Mouse (Mus musculus): ENCODE measurements around the gene Cd300ld2. TPM values are rescaled to one million over a fixed set of nuclear protein-coding genes. Genes with fewer than 3 reads are reported as not detected.
"Not testable (repeated sequence)": the region's sequence is repeated elsewhere in the genome, so short reads cannot be mapped to it uniquely, and the experiment has no call there.

Gene Cd300ld2
- not detected in 2 replicates for polyA plus RNA-seq (2016; fragmentation: Nextera tagmentation; extraction: Ambion mirVana)

DNA sequence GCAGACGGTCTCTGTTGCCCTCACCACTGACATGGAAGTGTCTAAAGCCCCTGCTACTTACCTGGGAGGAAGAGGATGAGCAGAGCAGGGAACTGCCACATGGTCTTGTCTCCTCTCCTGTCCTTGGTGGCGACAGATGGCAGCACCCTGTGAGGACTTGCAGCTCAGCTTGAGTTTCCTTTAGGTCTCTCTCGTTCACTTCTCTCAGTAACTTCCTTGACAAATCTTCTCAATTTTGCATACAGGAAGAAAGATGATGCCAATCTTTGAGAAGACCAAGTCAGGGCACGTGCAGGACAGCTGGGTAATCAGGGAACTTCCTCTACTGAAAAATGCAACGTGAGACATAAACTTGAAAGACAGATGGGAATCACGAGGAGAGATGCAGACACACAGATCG, at the start of gene Cd300ld2:
TSS of gene Cd300ld2 (minus strand) at position 101 of the 400 bp plus-strand sequence.
- not testable (repeated sequence) for H3K36me3 ChIP-seq; H3K27ac ChIP-seq; DNase-seq (ENCODE audit: low spot score); H3K9me3 ChIP-seq; H3K4me3 ChIP-seq; H3K27me3 ChIP-seq (ENCODE audit: insufficient read depth, poor library complexity, severe bottlenecking); H3K4me1 ChIP-seq
- WGBS: no CpG with 5 or more reads among the region's 7 CpGs

DNA sequence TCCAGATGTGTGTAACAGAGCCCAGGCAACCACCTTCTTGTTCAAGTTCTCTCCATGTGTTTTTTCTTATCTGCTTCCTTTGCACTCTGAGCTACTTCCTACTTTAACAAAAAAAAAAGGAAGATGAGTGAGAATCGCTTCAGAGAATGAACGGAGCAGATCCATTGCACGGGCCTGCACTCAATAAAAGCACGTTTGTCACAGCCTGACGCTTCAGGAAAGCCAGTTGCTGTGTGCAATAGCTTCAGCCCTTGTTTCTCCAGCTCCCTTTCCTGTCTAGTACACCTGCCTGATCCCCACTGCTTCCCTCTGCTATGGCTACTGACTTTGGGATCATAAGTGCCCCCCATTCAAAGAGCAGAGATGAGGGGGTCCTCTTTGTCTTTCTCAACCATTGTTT, 46.1 kb upstream of the Cd300ld2 start, which contains the start of gene Cd300e:
TSS of gene Cd300e (minus strand) at position 101 of the 400 bp plus-strand sequence.
- Histone ChIP-seq H3K27me3 (ENCODE audit: insufficient read depth, poor library complexity, severe bottlenecking) (no peaks in the 10 kb centered on the region), H3K36me3 (no peaks in the 10 kb centered on the region), H3K27ac (no peak within 1 kb of the TSS), H3K4me1 (no peaks in the 10 kb centered on the region; the same call in 1 of the 2 replicates), H3K4me3 (no peak within 1 kb of the TSS), H3K9me3 (no peaks in the 10 kb centered on the region)
- WGBS: 51% methylated on average over 5 of the region's 5 CpGs
- DNase-seq (ENCODE audit: low spot score): no peak

DNA sequence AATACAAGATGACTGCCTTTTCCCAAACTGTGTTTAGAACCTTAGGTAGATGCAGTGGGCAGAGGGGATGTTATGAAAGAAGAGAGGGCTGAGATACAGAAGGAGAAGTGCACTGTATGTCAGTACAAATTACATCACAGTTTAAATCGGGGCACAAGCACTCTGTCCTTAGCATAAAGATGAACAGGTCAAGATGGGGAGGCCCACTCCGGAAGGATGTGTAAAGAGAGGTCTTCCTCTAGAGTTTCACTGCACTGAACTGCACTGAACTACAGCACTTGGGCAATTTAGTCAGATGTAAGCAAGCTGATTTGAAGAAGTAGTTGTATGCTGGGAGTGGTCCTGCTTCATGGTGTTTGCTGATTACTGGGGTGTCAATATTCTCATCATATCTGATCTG, 43.8 kb upstream of the Cd300ld2 start:
- H3K4me3 ChIP-seq: no peak overlapping the region
- WGBS: 80% methylated on average over 2 of the region's 2 CpGs
- no peak for DNase-seq (ENCODE audit: low spot score)
- H3K4me1 ChIP-seq: no peaks in the 10 kb centered on the region; the same call in 1 of the 2 replicates
- no peaks in the 10 kb centered on the region for H3K27me3 ChIP-seq (ENCODE audit: insufficient read depth, poor library complexity, severe bottlenecking)
- H3K9me3 ChIP-seq: no peaks in the 10 kb centered on the region
- no peaks in the 10 kb centered on the region for H3K36me3 ChIP-seq
- no peak overlapping the region for H3K27ac ChIP-seq

DNA sequence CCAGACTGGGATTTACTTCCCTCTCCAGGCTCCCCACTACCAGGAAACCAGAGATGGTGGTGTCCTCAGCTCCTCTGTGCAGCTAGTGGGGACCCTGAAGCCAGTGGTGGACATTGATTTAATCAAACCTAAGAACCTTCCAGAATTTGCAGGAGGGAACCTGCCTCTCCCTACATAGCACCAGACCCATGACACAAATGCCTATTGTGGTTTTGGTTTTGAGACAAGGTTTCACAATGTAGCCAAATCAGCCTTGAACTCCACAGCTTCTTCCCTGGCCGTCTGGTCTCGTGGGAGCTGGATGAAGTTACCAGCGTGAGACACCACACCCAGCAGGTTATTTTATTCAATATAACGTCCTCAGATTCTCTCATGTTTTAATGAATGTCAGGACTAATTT, 42.7 kb upstream of the Cd300ld2 start:
- no peaks in the 10 kb centered on the region for H3K27me3 ChIP-seq (ENCODE audit: insufficient read depth, poor library complexity, severe bottlenecking)

DNA sequence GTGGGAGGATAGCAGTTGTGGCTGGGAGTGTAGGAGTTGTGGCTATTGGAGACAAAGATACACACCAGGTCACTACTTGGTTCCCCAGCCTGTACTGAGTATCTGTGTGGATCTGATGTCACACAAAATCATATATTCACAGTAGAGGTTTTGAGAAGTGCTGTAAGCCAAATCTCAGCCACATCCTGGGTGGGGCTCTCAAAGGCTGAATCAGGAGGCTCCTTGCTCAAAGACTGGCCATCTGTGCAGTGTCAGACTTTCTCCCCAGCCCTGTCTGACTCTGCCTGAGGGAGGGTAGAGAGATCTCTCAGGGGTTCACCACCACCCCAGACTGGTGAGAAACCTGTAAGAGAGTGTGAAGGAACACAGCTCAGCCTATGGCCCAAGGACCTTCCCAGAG, 38.5 kb upstream of the Cd300ld2 start:
- Histone ChIP-seq H3K4me3 (no peak overlapping the region), H3K27ac (no peak overlapping the region), H3K36me3 (no peaks in the 10 kb centered on the region), H3K9me3 (no peaks in the 10 kb centered on the region), H3K27me3 (ENCODE audit: insufficient read depth, poor library complexity, severe bottlenecking) (no peaks in the 10 kb centered on the region), H3K4me1 (no peaks in the 10 kb centered on the region)
- no peak for DNase-seq (ENCODE audit: low spot score)

More for the DNA sequence above, 42.7 kb upstream of the Cd300ld2 start:
- no peaks in the 10 kb centered on the region for H3K36me3 ChIP-seq
- H3K27ac ChIP-seq: no peak overlapping the region
- H3K4me3 ChIP-seq: no peak overlapping the region
- no peak for DNase-seq (ENCODE audit: low spot score)
- WGBS: 69% methylated on average over 4 of the region's 4 CpGs
- H3K9me3 ChIP-seq: no peaks in the 10 kb centered on the region
- no peaks in the 10 kb centered on the region; the same call in 1 of the 2 replicates for H3K4me1 ChIP-seq

DNA sequence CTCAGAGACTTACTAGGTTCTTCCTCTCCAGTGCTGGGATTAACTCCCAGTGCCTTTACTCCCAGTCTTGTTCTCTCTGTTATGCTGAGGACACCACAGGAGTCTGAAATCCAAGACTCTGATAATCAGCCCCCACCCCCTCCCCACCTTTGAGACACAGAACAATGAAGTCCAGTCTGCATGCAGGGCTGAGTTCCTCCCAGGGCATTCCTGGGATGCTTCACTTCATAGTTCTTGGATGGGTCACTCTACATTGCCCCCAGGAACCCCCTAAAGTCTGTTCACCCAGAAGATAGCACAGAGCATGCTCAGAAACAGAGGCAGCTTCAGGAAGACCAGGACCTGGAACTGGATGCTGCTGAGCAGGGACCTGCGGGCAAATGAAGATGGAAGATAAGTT, 37.0 kb upstream of the Cd300ld2 start:
- Histone ChIP-seq H3K36me3 (no peaks in the 10 kb centered on the region), H3K27me3 (ENCODE audit: insufficient read depth, poor library complexity, severe bottlenecking) (no peaks in the 10 kb centered on the region), H3K4me1 (no peaks in the 10 kb centered on the region), H3K27ac (no peak overlapping the region), H3K9me3 (no peaks in the 10 kb centered on the region), H3K4me3 (no peak overlapping the region)
- WGBS: 78% methylated on average over 1 of the region's 1 CpGs
- no peak for DNase-seq (ENCODE audit: low spot score)

DNA sequence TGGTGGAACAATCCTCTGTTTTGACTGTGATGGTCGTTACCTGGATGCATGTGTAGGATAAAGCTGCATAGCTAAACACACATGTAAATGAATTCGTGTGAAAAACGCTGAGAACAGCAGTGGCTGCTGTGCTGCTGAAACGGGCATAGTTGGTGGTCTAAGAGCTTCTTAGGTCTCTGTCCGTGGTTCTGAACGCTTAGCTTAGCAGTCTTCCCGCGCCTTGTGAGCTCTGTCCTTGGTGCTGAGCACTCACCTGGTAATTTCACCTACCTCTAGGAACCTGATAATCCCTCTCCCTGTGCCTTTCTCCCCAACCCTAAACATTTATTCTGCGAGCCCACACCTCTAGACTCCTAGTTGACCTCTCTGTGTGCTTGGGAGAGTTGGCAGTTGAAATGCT, 36.2 kb upstream of the Cd300ld2 start:
- no peak for DNase-seq (ENCODE audit: low spot score)

DNA sequence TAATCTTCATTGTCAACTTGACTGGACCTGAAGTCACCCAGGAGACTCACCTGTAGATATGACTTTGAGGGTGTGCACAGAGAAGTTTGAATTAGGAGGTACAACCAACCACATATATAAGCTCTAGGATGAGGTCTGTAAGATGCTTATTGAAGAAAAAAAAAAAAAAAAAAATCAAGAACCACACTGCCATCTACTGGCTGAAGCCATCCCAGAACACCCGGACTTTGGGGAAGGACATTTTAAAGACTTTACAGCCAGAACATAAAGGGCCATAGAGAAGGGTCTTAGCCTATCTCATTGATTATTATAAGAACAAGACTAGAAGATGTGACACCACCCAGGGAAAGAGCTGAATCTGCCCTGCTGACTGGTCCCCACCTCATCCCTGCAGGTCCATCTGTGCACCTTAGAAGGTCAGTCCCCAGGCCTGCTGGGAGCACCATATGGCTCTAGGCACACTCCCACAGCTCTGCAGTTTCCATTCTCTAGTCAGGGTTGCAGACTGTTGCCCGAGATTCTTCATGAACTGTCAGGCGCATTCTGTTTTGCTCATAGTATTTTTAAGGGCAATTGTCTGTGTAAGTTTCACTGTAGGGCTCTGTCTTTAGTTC, 33.4 kb upstream of the Cd300ld2 start:
- 35% methylated on average over 3 of the region's 3 CpGs for WGBS
- Histone ChIP-seq H3K4me1 (no peaks in the 10 kb centered on the region), H3K27me3 (ENCODE audit: insufficient read depth, poor library complexity, severe bottlenecking) (no peaks in the 10 kb centered on the region), H3K27ac (no peak overlapping the region), H3K4me3 (no peak overlapping the region), H3K36me3 (no peaks in the 10 kb centered on the region), H3K9me3 (no peaks in the 10 kb centered on the region)
- no peak for DNase-seq (ENCODE audit: low spot score)

More for the DNA sequence above, 36.2 kb upstream of the Cd300ld2 start:
- H3K4me3 ChIP-seq: no peak overlapping the region
- H3K36me3 ChIP-seq: no peaks in the 10 kb centered on the region
- no peaks in the 10 kb centered on the region for H3K27me3 ChIP-seq (ENCODE audit: insufficient read depth, poor library complexity, severe bottlenecking)
- H3K4me1 ChIP-seq: no peaks in the 10 kb centered on the region
- no peak overlapping the region for H3K27ac ChIP-seq
- no peaks in the 10 kb centered on the region for H3K9me3 ChIP-seq
- 4% methylated on average over 9 of the region's 9 CpGs for WGBS

DNA sequence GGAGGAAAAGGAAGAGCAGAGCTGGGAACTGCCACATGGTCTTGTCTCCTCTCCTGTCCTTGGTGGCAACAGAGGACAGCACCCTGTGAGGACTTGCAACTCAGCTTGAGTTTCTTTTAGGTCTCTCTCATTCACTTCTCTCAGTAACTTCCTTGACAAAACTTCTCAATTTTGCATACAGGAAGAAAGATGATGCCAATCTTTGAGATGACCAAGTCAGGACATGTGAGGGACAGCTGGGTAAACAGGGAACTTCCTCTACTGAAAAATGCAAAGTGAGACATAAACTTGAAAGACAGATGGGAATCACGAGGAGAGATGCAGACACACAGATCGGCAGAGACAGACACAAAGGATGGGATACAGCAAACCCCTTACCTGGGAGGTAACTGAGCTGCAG, 32.3 kb upstream of the Cd300ld2 start, which contains the start of gene Cd300ld3:
TSS of gene Cd300ld3 (minus strand) at position 151 of the 400 bp plus-strand sequence.
- Histone ChIP-seq H3K9me3 (no peaks in the 10 kb centered on the region), H3K4me3 (no peak within 1 kb of the TSS)
- WGBS: 69% methylated on average over 2 of the region's 2 CpGs

DNA sequence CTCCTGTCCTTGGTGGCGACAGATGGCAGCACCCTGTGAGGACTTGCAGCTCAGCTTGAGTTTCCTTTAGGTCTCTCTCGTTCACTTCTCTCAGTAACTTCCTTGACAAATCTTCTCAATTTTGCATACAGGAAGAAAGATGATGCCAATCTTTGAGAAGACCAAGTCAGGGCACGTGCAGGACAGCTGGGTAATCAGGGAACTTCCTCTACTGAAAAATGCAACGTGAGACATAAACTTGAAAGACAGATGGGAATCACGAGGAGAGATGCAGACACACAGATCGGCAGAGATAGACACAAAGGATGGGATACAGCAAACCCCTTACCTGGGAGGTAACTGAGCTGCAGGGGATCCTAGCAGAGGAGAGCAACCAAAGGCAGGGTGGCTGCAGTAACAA, 21.7 kb upstream of the Cd300ld2 start, which contains the start of gene Cd300ld5:
TSS of gene Cd300ld5 (minus strand) at position 101 of the 400 bp plus-strand sequence.
- H3K4me3 ChIP-seq; H3K4me1 ChIP-seq; H3K9me3 ChIP-seq; H3K27ac ChIP-seq; DNase-seq (ENCODE audit: low spot score); H3K36me3 ChIP-seq; H3K27me3 ChIP-seq (ENCODE audit: insufficient read depth, poor library complexity, severe bottlenecking): not testable (repeated sequence)
- WGBS: no CpG with 5 or more reads among the region's 6 CpGs

More for the DNA sequence above, 32.3 kb upstream of the Cd300ld2 start, which contains the start of gene Cd300ld3:
- Histone ChIP-seq H3K36me3 (no peaks in the 10 kb centered on the region), H3K27me3 (ENCODE audit: insufficient read depth, poor library complexity, severe bottlenecking) (no peaks in the 10 kb centered on the region), H3K4me1 (no peaks in the 10 kb centered on the region), H3K27ac (no peak within 1 kb of the TSS)
- DNase-seq (ENCODE audit: low spot score): no peak

DNA sequence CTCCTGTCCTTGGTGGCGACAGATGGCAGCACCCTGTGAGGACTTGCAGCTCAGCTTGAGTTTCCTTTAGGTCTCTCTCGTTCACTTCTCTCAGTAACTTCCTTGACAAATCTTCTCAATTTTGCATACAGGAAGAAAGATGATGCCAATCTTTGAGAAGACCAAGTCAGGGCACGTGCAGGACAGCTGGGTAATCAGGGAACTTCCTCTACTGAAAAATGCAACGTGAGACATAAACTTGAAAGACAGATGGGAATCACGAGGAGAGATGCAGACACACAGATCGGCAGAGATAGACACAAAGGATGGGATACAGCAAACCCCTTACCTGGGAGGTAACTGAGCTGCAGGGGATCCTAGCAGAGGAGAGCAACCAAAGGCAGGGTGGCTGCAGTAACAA, 10.9 kb upstream of the Cd300ld2 start, which contains the start of gene Cd300ld4:
TSS of gene Cd300ld4 (minus strand) at position 101 of the 400 bp plus-strand sequence.
- H3K27me3 ChIP-seq (ENCODE audit: insufficient read depth, poor library complexity, severe bottlenecking); H3K36me3 ChIP-seq; H3K27ac ChIP-seq; H3K9me3 ChIP-seq; H3K4me3 ChIP-seq; DNase-seq (ENCODE audit: low spot score); H3K4me1 ChIP-seq: not testable (repeated sequence)
- no CpG with 5 or more reads among the region's 6 CpGs for WGBS

DNA sequence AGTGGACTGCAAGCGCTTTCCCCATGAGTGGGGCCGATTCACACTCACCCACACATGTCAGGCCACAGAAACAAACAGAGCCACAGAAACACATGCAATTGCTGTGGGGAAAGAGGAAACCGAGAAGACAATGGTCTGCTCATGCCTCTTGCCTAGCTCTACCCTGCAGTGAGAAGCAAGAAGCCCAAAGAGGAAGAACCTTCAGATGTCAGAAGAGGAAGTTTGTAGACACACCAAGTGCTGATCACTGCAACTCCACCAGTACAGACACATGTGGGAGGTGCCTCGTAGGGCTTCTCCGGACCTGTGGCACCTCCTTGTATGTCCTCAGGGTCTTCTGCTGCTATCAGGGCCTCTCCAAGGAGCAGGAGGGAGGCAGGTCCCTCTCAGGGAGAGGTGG, 11.9 kb downstream of the Cd300ld2 start:
- DNase-seq (ENCODE audit: low spot score): no peak
- Histone ChIP-seq H3K36me3 (no peaks in the 10 kb centered on the region), H3K27me3 (ENCODE audit: insufficient read depth, poor library complexity, severe bottlenecking) (peaks cover 13% of the 10 kb centered on the region), H3K9me3 (no peaks in the 10 kb centered on the region), H3K27ac (no peak overlapping the region), H3K4me3 (no peak overlapping the region), H3K4me1 (no peaks in the 10 kb centered on the region)
- WGBS: 73% methylated on average over 5 of the region's 5 CpGs

DNA sequence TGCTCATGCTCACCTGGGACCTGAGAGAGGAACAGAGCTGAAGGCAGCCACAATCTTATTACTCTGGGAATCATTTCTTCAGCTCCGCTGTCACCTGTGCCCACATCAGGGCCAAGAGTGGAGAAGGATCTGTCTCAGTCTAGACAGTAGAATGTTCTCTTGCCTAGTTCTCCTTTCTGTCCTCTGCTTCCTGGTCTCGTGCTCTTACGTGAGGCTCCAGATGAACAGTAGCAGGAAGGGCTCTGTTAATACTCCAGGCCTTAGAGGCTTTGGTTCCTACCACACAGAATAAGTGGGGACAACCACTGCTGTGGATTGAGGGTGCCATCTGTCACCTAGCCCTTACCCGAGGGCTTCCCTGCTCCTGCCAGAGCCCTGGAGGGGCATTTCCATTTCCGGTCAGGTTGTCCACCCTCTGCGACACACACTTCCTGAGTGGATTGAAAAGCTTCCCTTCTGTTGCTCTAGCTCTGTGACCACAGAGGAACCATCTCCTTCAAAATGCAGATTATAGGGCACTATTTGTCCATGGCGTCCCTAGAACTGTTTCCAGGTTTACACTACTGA, 14.4 kb downstream of the Cd300ld2 start, which contains the start of gene Cd300c2:
TSS of gene Cd300c2 (minus strand) at position 407 of the 567 bp plus-strand sequence.
- no peak for DNase-seq (ENCODE audit: low spot score)
- peaks cover 20% of the 10 kb centered on the region for H3K27me3 ChIP-seq (ENCODE audit: insufficient read depth, poor library complexity, severe bottlenecking)
- H3K4me3 ChIP-seq: no peak within 1 kb of the TSS
- H3K36me3 ChIP-seq: no peaks in the 10 kb centered on the region
- H3K4me1 ChIP-seq: no peaks in the 10 kb centered on the region
- WGBS: 76% methylated on average over 7 of the region's 7 CpGs
- H3K9me3 ChIP-seq: no peaks in the 10 kb centered on the region
- H3K27ac ChIP-seq: no peak within 1 kb of the TSS

All from heart, embryonic 10.5 days (tissue).